Mouse (Mus musculus): ENCODE data around the gene Snx3. TPM values are rescaled to one million over a fixed set of nuclear protein-coding genes. Genes with fewer than 3 reads are reported as not detected.

Gene Snx3
- 315 and 363 TPM in 2 replicates for polyA plus RNA-seq (2012; rRNA removed)

DNA sequence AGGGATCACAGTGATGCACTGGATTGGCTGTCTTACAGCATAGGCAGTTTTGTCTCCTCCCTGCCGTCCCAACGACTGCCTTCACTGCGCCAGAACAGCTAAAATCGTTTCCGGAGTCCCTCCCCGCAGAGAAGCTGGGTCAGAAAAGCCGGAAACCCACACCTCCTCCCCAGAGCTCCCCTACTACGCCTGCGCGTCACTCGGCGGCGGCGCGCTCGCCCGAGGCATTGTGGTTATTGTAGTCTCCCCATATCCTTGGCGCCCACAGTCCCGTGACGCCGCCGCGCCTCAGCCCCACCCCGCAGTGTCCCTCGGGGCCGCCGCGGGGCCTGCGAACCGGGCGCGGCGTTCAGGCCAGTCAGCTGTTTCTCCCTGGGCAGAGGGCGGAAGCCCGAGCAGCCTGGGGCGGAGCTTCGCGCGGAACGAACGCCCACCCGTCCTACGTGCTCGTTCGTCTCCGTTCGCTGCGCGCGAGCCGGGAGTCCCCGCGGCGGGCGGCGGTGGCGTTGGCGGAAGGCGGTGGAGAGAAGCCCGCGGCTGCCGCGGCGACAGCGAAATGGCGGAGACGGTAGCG, at the start of gene Snx3:
Snx3 (plus strand) TSS at position 256 of the 574 bp plus-strand sequence.
- peaks cover 8% of the 10 kb centered on the region for H3K4me1 ChIP-seq (ENCODE audit: control insufficient read depth, insufficient read depth, low read length)
- H3K27ac ChIP-seq (ENCODE audit: control insufficient read depth, insufficient read depth, low read depth, low read length), result peak within 1 kb of the TSS; percentile 90
- H3K4me3 ChIP-seq (ENCODE audit: control insufficient read depth, low read depth, low read length), result peak within 1 kb of the TSS; percentile 92
- no peaks in the 10 kb centered on the region for H3K36me3 ChIP-seq (ENCODE audit: control insufficient read depth, insufficient read depth, low read length)
- no peaks in the 10 kb centered on the region for H3K27me3 ChIP-seq (ENCODE audit: control insufficient read depth, insufficient read depth, low read length)
- TF ChIP-seq CTCF (IDR thresholded peaks at IDR 0.05; ENCODE audit: control insufficient read depth, insufficient read depth, insufficient replicate concordance, low read depth, low read length) (no peak), POLR2A (IDR thresholded peaks at IDR 0.05; ENCODE audit: control insufficient read depth, low read depth, low read length) (peak; percentile 76)

DNA sequence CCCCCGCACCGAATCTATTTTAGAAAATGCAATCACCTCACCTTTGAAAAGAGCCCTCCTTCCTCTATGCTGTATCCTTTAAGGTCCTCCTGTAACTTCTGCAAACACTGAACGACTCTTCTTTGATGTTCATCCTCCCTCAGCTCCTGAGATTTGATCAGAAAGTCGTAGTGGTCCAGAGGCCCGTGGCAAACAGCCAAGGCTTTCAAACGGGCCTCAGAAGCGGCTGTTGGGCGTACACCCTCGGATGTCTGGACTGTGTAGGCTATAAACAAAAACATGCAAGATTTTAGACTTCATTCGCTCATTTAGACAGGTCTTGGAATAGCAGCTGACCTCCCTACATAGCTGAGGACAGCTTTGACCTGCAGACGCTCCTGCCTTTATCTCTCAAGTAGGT, 47.6 kb upstream of the Snx3 start:
- H3K36me3 ChIP-seq (ENCODE audit: control insufficient read depth, insufficient read depth, low read length), result no peaks in the 10 kb centered on the region
- no peak overlapping the region for H3K27ac ChIP-seq (ENCODE audit: control insufficient read depth, insufficient read depth, low read depth, low read length)
- no peaks in the 10 kb centered on the region for H3K4me1 ChIP-seq (ENCODE audit: control insufficient read depth, insufficient read depth, low read length)
- no peak for TF ChIP-seq CTCF (IDR thresholded peaks at IDR 0.05; ENCODE audit: control insufficient read depth, insufficient read depth, insufficient replicate concordance, low read depth, low read length)
- no peak for TF ChIP-seq POLR2A (IDR thresholded peaks at IDR 0.05; ENCODE audit: control insufficient read depth, low read depth, low read length)
- H3K4me3 ChIP-seq (ENCODE audit: control insufficient read depth, low read depth, low read length), result no peak overlapping the region
- no peaks in the 10 kb centered on the region for H3K27me3 ChIP-seq (ENCODE audit: control insufficient read depth, insufficient read depth, low read length)

DNA sequence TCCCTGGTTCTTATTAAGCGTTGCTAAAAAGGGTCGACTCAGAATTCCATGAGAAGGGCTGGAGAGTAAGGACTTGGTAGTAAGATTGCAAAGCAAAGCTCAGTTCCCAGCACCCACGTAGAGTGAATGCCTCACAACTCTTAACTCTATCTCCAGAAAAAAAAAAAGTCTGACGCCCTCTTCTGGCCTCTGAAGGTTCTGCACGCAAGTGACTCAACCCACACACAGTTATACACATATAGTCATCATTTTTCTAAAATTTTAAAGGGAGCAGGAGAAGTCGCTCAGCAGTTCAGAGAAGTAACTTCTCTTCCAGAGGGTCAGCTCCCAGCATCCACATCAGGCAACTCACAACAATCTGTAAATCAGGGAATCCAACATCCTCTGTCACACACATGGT, 47.1 kb upstream of the Snx3 start:
- no peaks in the 10 kb centered on the region for H3K27me3 ChIP-seq (ENCODE audit: control insufficient read depth, insufficient read depth, low read length)
- no peaks in the 10 kb centered on the region for H3K4me1 ChIP-seq (ENCODE audit: control insufficient read depth, insufficient read depth, low read length)
- H3K36me3 ChIP-seq (ENCODE audit: control insufficient read depth, insufficient read depth, low read length), result no peaks in the 10 kb centered on the region
- H3K27ac ChIP-seq (ENCODE audit: control insufficient read depth, insufficient read depth, low read depth, low read length), result no peak overlapping the region
- no peak for TF ChIP-seq POLR2A (IDR thresholded peaks at IDR 0.05; ENCODE audit: control insufficient read depth, low read depth, low read length)
- no peak for TF ChIP-seq CTCF (IDR thresholded peaks at IDR 0.05; ENCODE audit: control insufficient read depth, insufficient read depth, insufficient replicate concordance, low read depth, low read length)
- no peak overlapping the region for H3K4me3 ChIP-seq (ENCODE audit: control insufficient read depth, low read depth, low read length)

DNA sequence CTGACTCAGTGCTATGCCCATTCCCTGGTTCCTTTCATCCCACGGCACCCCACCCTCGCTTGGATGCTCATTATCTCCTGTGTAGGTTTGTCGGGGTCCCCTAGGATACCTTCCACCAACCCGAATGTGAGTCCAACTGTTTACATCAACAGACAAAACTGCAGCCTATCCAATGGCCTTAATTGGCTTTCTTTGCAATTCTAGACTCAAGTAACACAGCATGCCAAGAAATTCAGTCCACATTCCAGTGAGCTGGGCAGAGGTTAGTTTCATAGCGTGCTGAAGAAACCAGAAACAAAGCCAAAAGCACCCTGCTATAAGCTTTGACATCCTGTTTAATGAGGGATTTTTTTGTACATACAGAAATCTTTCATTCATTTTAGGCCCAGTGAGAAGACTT, 45.8 kb upstream of the Snx3 start:
- Histone ChIP-seq H3K4me3 (ENCODE audit: control insufficient read depth, low read depth, low read length) (no peak overlapping the region), H3K4me1 (ENCODE audit: control insufficient read depth, insufficient read depth, low read length) (no peaks in the 10 kb centered on the region), H3K27ac (ENCODE audit: control insufficient read depth, insufficient read depth, low read depth, low read length) (no peak overlapping the region), H3K36me3 (ENCODE audit: control insufficient read depth, insufficient read depth, low read length) (no peaks in the 10 kb centered on the region), H3K27me3 (ENCODE audit: control insufficient read depth, insufficient read depth, low read length) (no peaks in the 10 kb centered on the region)
- TF ChIP-seq CTCF (IDR thresholded peaks at IDR 0.05; ENCODE audit: control insufficient read depth, insufficient read depth, insufficient replicate concordance, low read depth, low read length), result no peak
- no peak for TF ChIP-seq POLR2A (IDR thresholded peaks at IDR 0.05; ENCODE audit: control insufficient read depth, low read depth, low read length)

DNA sequence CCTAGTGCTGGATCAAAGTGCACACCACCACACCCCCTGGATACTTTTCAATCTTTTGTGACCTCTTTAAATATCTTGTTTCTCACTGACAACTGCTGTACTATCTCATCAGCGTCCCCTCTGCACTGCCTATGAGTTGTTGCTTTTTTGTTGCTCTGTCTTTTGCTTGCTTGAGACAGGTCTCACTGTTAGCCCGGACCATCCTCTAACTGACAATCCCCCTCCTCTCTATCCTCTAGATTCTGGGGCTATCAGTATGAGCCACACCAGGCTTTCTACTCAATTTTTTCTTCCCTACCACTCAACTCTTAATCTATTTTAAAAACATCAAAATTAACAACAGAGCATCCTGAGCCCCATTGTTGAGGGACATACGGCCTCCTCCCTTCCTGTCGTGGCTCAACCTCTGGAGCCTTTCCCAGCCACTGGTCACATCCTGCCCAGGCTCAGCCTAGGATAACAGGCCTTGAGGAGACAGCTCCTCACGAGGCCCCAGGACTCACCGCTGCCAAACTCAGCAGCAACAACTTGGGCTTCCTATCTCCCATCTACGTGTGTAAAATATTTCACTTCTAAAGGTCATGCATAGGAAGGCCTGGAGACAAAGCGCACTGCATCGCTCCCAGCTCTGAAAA, 44.2 kb upstream of the Snx3 start:
- H3K27ac ChIP-seq (ENCODE audit: control insufficient read depth, insufficient read depth, low read depth, low read length), result no peak overlapping the region
- H3K4me1 ChIP-seq (ENCODE audit: control insufficient read depth, insufficient read depth, low read length), result peaks cover 2% of the 10 kb centered on the region; the same call in 1 of the 2 replicates
- TF ChIP-seq CTCF (IDR thresholded peaks at IDR 0.05; ENCODE audit: control insufficient read depth, insufficient read depth, insufficient replicate concordance, low read depth, low read length), result no peak
- TF ChIP-seq POLR2A (IDR thresholded peaks at IDR 0.05; ENCODE audit: control insufficient read depth, low read depth, low read length), result no peak
- no peaks in the 10 kb centered on the region for H3K36me3 ChIP-seq (ENCODE audit: control insufficient read depth, insufficient read depth, low read length)
- H3K27me3 ChIP-seq (ENCODE audit: control insufficient read depth, insufficient read depth, low read length), result no peaks in the 10 kb centered on the region
- H3K4me3 ChIP-seq (ENCODE audit: control insufficient read depth, low read depth, low read length), result no peak overlapping the region

DNA sequence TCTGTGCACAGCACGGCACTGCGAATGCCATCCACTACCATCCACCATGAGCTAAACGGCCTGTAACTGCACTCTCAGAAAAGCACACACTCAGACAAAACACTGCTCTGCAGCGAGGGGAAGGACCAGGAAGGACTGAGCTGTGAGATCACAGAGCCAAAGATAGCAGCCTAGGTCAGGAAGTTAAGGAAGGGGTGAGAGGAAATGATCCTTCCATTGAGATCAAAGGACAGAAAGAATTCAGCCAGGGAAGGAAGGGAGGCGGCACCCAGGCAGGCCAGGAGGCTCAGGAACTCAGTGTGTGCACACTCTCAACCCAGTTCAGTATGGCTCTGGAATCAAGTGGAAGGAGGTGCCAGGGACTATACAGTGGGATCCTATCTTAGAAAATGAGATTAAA, 37.6 kb upstream of the Snx3 start:
- Histone ChIP-seq H3K27me3 (ENCODE audit: control insufficient read depth, insufficient read depth, low read length) (no peaks in the 10 kb centered on the region), H3K27ac (ENCODE audit: control insufficient read depth, insufficient read depth, low read depth, low read length) (no peak overlapping the region), H3K4me3 (ENCODE audit: control insufficient read depth, low read depth, low read length) (no peak overlapping the region), H3K4me1 (ENCODE audit: control insufficient read depth, insufficient read depth, low read length) (peaks cover 12% of the 10 kb centered on the region), H3K36me3 (ENCODE audit: control insufficient read depth, insufficient read depth, low read length) (no peaks in the 10 kb centered on the region)
- TF ChIP-seq POLR2A (IDR thresholded peaks at IDR 0.05; ENCODE audit: control insufficient read depth, low read depth, low read length), result no peak
- TF ChIP-seq CTCF (IDR thresholded peaks at IDR 0.05; ENCODE audit: control insufficient read depth, insufficient read depth, insufficient replicate concordance, low read depth, low read length), result no peak

DNA sequence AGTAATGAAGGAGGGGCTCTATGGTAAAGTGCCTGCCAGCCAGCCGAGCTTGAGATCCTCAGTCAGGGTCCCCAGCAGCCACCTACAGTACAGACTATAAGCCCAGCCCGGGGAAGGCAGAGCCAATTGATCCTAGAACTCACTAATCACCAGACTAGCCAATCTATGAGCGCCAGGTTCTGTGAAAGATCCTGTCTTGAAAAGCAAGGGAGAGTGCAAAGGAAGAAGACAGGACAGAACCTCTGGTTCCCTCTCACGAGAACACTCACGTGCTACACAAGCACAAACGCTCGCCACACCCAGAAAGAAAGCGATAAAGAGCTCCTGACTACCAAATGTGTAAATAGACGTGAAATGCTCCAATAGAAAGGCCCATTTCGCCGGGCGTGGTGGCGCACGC, 37.0 kb upstream of the Snx3 start:
- no peaks in the 10 kb centered on the region for H3K36me3 ChIP-seq (ENCODE audit: control insufficient read depth, insufficient read depth, low read length)
- H3K27me3 ChIP-seq (ENCODE audit: control insufficient read depth, insufficient read depth, low read length), result no peaks in the 10 kb centered on the region
- no peak overlapping the region for H3K27ac ChIP-seq (ENCODE audit: control insufficient read depth, insufficient read depth, low read depth, low read length)
- TF ChIP-seq CTCF (IDR thresholded peaks at IDR 0.05; ENCODE audit: control insufficient read depth, insufficient read depth, insufficient replicate concordance, low read depth, low read length), result no peak
- no peak for TF ChIP-seq POLR2A (IDR thresholded peaks at IDR 0.05; ENCODE audit: control insufficient read depth, low read depth, low read length)
- no peak overlapping the region; the same call in none of the 2 replicates for H3K4me3 ChIP-seq (ENCODE audit: control insufficient read depth, low read depth, low read length)
- peaks cover 12% of the 10 kb centered on the region for H3K4me1 ChIP-seq (ENCODE audit: control insufficient read depth, insufficient read depth, low read length)

Data from testis, adult 2 months (tissue).